Mouse (Mus musculus) hindbrain, postnatal 0 days (tissue): ENCODE measurements around the gene Zfp346. TPM values are rescaled to one million over a fixed set of nuclear protein-coding genes. Genes with fewer than 3 reads are reported as not detected.
"Not testable (repeated sequence)": the region's sequence is repeated elsewhere in the genome, so short reads cannot be mapped to it uniquely, and the experiment has no call there.

Experiments used
- ATAC-seq: fragments of 200-750 bp; cut with Nextera tagmentation; 2 replicates; pipeline ENCODE4 v1.8.0; 2017; ENCODE audit warnings: mild to moderate bottlenecking, moderate TSS enrichment, moderate library complexity
- DNase-seq: peaks from one replicate; pipeline ENCODE4 v3.0.0-alpha.2; 2015; ENCODE audit warnings: low spot score
- H3K27ac ChIP-seq: fragments of 300-500 bp; sonication (generic); 2 replicates; pipeline ENCODE4 v1.5.1; 2014; ENCODE audit warnings: mild to moderate bottlenecking
- H3K27me3 ChIP-seq: fragments of 300-500 bp; sonication (generic); 2 replicates; pipeline ENCODE4 v1.6.1; 2014; ENCODE audit warnings: low read length, mixed read lengths; ENCODE audit not compliant: insufficient read depth
- H3K36me3 ChIP-seq: fragments of 300-500 bp; sonication (generic); 2 replicates; pipeline ENCODE4 v1.6.1; 2014; ENCODE audit warnings: low read length, mixed read lengths; ENCODE audit not compliant: insufficient read depth
- H3K4me1 ChIP-seq: fragments of 300-500 bp; sonication (generic); 2 replicates; pipeline ENCODE4 v1.6.1; 2014; ENCODE audit warnings: antibody characterized with exemption, low read length, mixed read lengths; ENCODE audit not compliant: insufficient read depth
- H3K4me2 ChIP-seq: fragments of 300-500 bp; sonication (generic); 2 replicates; pipeline ENCODE4 v1.6.1; 2014; ENCODE audit warnings: low read depth, mild to moderate bottlenecking, low read length, moderate library complexity, mixed read lengths
- H3K4me3 ChIP-seq: fragments of 300-500 bp; sonication (generic); 2 replicates; pipeline ENCODE4 v1.5.1; 2014; ENCODE audit warnings: low read length
- H3K9ac ChIP-seq: fragments of 300-500 bp; sonication (generic); replicated peaks from 2 replicates; pipeline ENCODE4 v1.6.1; 2014; ENCODE audit warnings: mild to moderate bottlenecking, low read length, moderate library complexity, mixed read lengths
- H3K9me3 ChIP-seq: fragments of 300-500 bp; sonication (generic); 2 replicates; pipeline ENCODE4 v1.6.1; 2016; ENCODE audit warnings: low read length, mixed read lengths
- CTCF ChIP-seq: IDR thresholded peaks from 2 replicates; pipeline ENCODE4 v1.5.1; 2016; ENCODE audit warnings: antibody characterized with exemption, control low read depth, low read depth
- WGBS: fragments of 180-500 bp; shearing (Covaris S2); extraction: QIAGEN DNeasy Blood & Tissue Kit; methylation state at CpG from one replicate; pipeline ENCODE4 v1.1.7; 2014; 5-methylcytosine and 5-hydroxymethylcytosine counted together
- polyA plus RNA-seq: library from polyadenylated mRNA; unstranded; fragments of >200 nt; fragmentation: Nextera tagmentation; extraction: Ambion mirVana; gene quantifications from 2 replicates; pipeline ENCODE4 v1.2.1, GENCODE M21; 2015
- total RNA-seq: library from RNA; depleted of rRNA; stranded (reverse); fragments of >200 nt; gene quantifications from 2 replicates; pipeline ENCODE4 v1.2.3, GENCODE M21; 2014

Zfp346 gene
- total and polyA plus RNA-seq, 2 experiments from 2014 or later: 22.3 to 33.7 TPM

- not testable (repeated sequence) for H3K9me3 ChIP-seq, H3K9ac ChIP-seq, H3K36me3 ChIP-seq, ATAC-seq, DNase-seq, H3K4me3 ChIP-seq, H3K4me2 ChIP-seq, H3K27ac ChIP-seq, H3K27me3 ChIP-seq, H3K4me1 ChIP-seq
- peak; percentile 24; the same call in 1 of the 2 replicates for TF ChIP-seq CTCF
- 90% methylated on average over 3 of the region's 3 CpGs for WGBS
Observed at GRCm38 (mm10) chr13:55097841-55098240, 7.3 kb upstream of the Zfp346 start.

- peak; percentile 18 for DNase-seq
- H3K36me3 ChIP-seq: no peaks in the 10 kb centered on the region
- TF ChIP-seq CTCF: no peak
- H3K4me3 ChIP-seq: peak overlapping the region; percentile 89
- no peaks in the 10 kb centered on the region for H3K4me1 ChIP-seq
- 31% methylated on average over 20 of the region's 20 CpGs for WGBS
- H3K9me3 ChIP-seq: no peaks in the 10 kb centered on the region
- peak overlapping the region; percentile 87 for H3K9ac ChIP-seq
- H3K4me2 ChIP-seq: peak overlapping the region; percentile 74
- no peak for ATAC-seq
- no peaks in the 10 kb centered on the region for H3K27me3 ChIP-seq
- H3K27ac ChIP-seq: peak overlapping the region; percentile 86; the same call in 1 of the 2 replicates
Observed at GRCm38 (mm10) chr13:55099066-55099725, 5.9 kb upstream of the Zfp346 start.

GRCm38 (mm10) chr13:55099726-55100478 lies 5.2 kb upstream of the Zfp346 start, which contains the start of gene Uimc1:
Gene Uimc1, minus strand, starts transcription at chr13:55100300.
- peak; percentile 42 for TF ChIP-seq CTCF
- peak within 1 kb of the TSS; percentile 89 for H3K4me3 ChIP-seq
- H3K27ac ChIP-seq: peak within 1 kb of the TSS; percentile 86
- H3K4me2 ChIP-seq: peak within 1 kb of the TSS; percentile 74
- H3K9me3 ChIP-seq: no peaks in the 10 kb centered on the region
- peak within 1 kb of the TSS; percentile 87 for H3K9ac ChIP-seq
- H3K36me3 ChIP-seq: no peaks in the 10 kb centered on the region
- under 1% methylated on average over 69 of the region's 81 CpGs for WGBS
- peak; percentile 96 for DNase-seq
- peak; percentile 95 for ATAC-seq
- H3K4me1 ChIP-seq: no peaks in the 10 kb centered on the region
- no peaks in the 10 kb centered on the region for H3K27me3 ChIP-seq

GRCm38 (mm10) chr13:55101627-55102026 lies 3.5 kb upstream of the Zfp346 start:
- Histone ChIP-seq H3K4me3 (no peak overlapping the region), H3K27me3 (no peaks in the 10 kb centered on the region), H3K4me1 (peaks cover 7% of the 10 kb centered on the region), H3K27ac (no peak overlapping the region), H3K9me3 (no peaks in the 10 kb centered on the region), H3K4me2 (no peak overlapping the region), H3K9ac (no peak overlapping the region), H3K36me3 (no peaks in the 10 kb centered on the region)
- no peak for TF ChIP-seq CTCF
- no peak for ATAC-seq
- 94% methylated on average over 11 of the region's 11 CpGs for WGBS
- DNase-seq: no peak

- H3K9ac ChIP-seq: no peak overlapping the region
- no peak overlapping the region for H3K27ac ChIP-seq
- no peak overlapping the region for H3K4me2 ChIP-seq
- H3K4me3 ChIP-seq: no peak overlapping the region
- 96% methylated on average over 3 of the region's 3 CpGs for WGBS
- TF ChIP-seq CTCF: no peak
- DNase-seq: no peak
- H3K27me3 ChIP-seq: no peaks in the 10 kb centered on the region
- no peak for ATAC-seq
- peaks cover 7% of the 10 kb centered on the region for H3K4me1 ChIP-seq
- no peaks in the 10 kb centered on the region for H3K9me3 ChIP-seq
- no peaks in the 10 kb centered on the region for H3K36me3 ChIP-seq
Observed at GRCm38 (mm10) chr13:55102366-55102765, 2.7 kb upstream of the Zfp346 start.

- H3K36me3 ChIP-seq: no peaks in the 10 kb centered on the region
- 73% methylated on average over 2 of the region's 2 CpGs for WGBS
- H3K9me3 ChIP-seq: no peaks in the 10 kb centered on the region
- no peak for DNase-seq
- no peak overlapping the region for H3K27ac ChIP-seq
- peaks cover 7% of the 10 kb centered on the region for H3K4me1 ChIP-seq
- no peak overlapping the region for H3K4me3 ChIP-seq
- H3K4me2 ChIP-seq: no peak overlapping the region
- H3K27me3 ChIP-seq: no peaks in the 10 kb centered on the region
- no peak for TF ChIP-seq CTCF
- no peak for ATAC-seq
- H3K9ac ChIP-seq: no peak overlapping the region
Observed at GRCm38 (mm10) chr13:55103351-55103750, 1.8 kb upstream of the Zfp346 start.
